Mouse (Mus musculus) midbrain, embryonic 16.5 days (tissue): ENCODE data around the gene Cdh1. TPM values are rescaled to one million over a fixed set of nuclear protein-coding genes. Genes with fewer than 3 reads are reported as not detected.

ENCODE experiments used
- ATAC-seq: fragments of 200-750 bp; cut with Nextera tagmentation; 2 replicates; pipeline ENCODE4 v1.8.0; 2017; ENCODE audit warnings: moderate TSS enrichment
- H3K27ac ChIP-seq: fragments of 300-500 bp; sonication (generic); 2 replicates; pipeline ENCODE4 v1.5.1; 2014; ENCODE audit warnings: mild to moderate bottlenecking, low read length, mixed read lengths
- H3K27me3 ChIP-seq: fragments of 300-500 bp; sonication (generic); 2 replicates; pipeline ENCODE4 v1.6.1; 2014; ENCODE audit warnings: low read depth, low read length, mixed read lengths; ENCODE audit not compliant: control insufficient read depth, insufficient read depth
- H3K36me3 ChIP-seq: fragments of 300-500 bp; sonication (generic); 2 replicates; pipeline ENCODE4 v1.6.1; 2014; ENCODE audit warnings: mild to moderate bottlenecking, low read length, moderate library complexity, mixed read lengths; ENCODE audit not compliant: control insufficient read depth, insufficient read depth
- H3K4me1 ChIP-seq: fragments of 300-500 bp; sonication (generic); 2 replicates; pipeline ENCODE4 v1.6.1; 2014; ENCODE audit warnings: mild to moderate bottlenecking, low read length, mixed read lengths; ENCODE audit not compliant: control insufficient read depth, insufficient read depth
- H3K4me2 ChIP-seq: fragments of 300-500 bp; sonication (generic); 2 replicates; pipeline ENCODE4 v1.6.1; 2014; ENCODE audit warnings: mild to moderate bottlenecking, low read length, mixed read lengths
- H3K4me3 ChIP-seq: fragments of 300-500 bp; sonication (generic); 2 replicates; pipeline ENCODE4 v1.5.1; 2014; ENCODE audit warnings: low read depth, mild to moderate bottlenecking, low read length, moderate library complexity, mixed read lengths
- H3K9ac ChIP-seq: fragments of 300-500 bp; sonication (generic); 2 replicates; pipeline ENCODE4 v1.6.1; 2014; ENCODE audit warnings: low read depth, low read length, mixed read lengths
- H3K9me3 ChIP-seq: fragments of 300-500 bp; sonication (generic); replicated peaks from 2 replicates; pipeline ENCODE4 v1.6.1; 2014; ENCODE audit warnings: mild to moderate bottlenecking, low read length, mixed read lengths; ENCODE audit not compliant: control insufficient read depth, poor library complexity, severe bottlenecking
- WGBS: fragments of 180-500 bp; shearing (Covaris S2); extraction: QIAGEN DNeasy Blood & Tissue Kit; methylation state at CpG from one replicate; pipeline ENCODE4 v1.1.7; 2014; 5-methylcytosine and 5-hydroxymethylcytosine counted together
- polyA plus RNA-seq: library from polyadenylated mRNA; unstranded; fragments of >200 nt; fragmentation: Nextera tagmentation; extraction: Ambion mirVana; gene quantifications from 2 replicates; pipeline ENCODE4 v1.2.1, GENCODE M21; 2015

Cdh1 gene
- polyA plus RNA-seq, result 3.8 and 4.1 TPM in 2 replicates

DNA sequence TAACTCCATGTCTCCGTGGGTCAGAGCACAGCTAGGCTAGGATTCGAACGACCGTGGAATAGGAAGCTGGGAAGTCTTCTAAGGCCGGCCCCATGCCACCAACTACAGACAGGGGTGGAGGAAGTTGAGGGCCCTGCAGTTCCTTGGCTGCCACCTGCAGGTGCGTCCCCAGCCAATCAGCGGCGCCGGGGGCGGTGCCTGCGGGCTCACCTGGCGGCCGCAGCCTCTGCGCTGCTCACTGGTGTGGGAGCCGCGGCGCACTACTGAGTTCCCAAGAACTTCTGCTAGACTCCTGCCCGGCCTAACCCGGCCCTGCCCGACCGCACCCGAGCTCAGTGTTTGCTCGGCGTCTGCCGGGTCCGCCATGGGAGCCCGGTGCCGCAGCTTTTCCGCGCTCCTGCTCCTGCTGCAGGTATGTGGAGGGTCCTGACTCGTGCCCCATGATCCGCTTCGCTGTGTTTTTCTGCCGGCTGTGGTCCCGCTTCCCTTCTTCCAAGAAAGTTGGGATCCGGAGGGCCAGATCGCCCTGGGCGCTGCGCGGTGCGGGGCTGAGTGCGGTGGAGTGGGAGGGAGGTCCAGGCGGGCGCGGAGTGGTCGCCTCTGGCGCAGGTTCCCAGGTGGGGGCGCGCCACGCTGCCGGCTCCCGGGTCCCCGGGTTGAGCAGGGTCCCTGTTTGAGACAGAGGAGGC, at the start of gene Cdh1:
Gene Cdh1 (plus strand): TSS at position 221 of the 689 bp plus-strand sequence.
- Histone ChIP-seq H3K9me3 (no peaks in the 10 kb centered on the region), H3K4me3 (peak within 1 kb of the TSS; percentile 56), H3K4me2 (peak within 1 kb of the TSS; percentile 95), H3K4me1 (peaks cover 12% of the 10 kb centered on the region), H3K9ac (peak within 1 kb of the TSS; percentile 45; the same call in 1 of the 2 replicates), H3K36me3 (no peaks in the 10 kb centered on the region), H3K27me3 (peaks cover 28% of the 10 kb centered on the region), H3K27ac (no peak within 1 kb of the TSS)
- WGBS, result under 1% methylated on average over 53 of the region's 53 CpGs
- ATAC-seq, result peak; percentile 58; the same call in 1 of the 2 replicates

DNA sequence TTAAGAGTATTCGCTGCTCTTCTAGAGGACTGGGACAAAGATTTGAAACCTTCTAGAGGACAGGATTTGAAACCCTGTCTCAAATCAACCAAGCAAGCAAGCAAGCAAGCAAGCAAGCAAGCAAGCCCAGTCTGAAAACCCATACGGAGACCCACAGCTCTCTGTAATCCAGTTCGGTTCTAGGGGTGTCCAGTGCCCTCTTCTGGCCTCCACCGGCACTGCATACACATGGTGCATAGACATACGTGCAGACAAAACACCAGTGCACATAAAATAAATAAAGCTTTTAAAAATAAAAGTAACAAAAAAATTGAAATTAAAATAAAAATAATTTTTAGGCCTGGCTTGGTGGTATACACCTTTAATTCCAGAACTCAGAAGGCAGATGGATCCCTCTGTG, 49.1 kb upstream of the Cdh1 start:
- no peak for ATAC-seq
- Histone ChIP-seq H3K9me3 (peaks cover 4% of the 10 kb centered on the region; the same call in 1 of the 2 replicates), H3K4me2 (no peak overlapping the region), H3K36me3 (no peaks in the 10 kb centered on the region), H3K27ac (no peak overlapping the region), H3K4me3 (no peak overlapping the region), H3K27me3 (no peaks in the 10 kb centered on the region), H3K4me1 (no peaks in the 10 kb centered on the region), H3K9ac (no peak overlapping the region)
- 99% methylated on average over 5 of the region's 5 CpGs for WGBS

DNA sequence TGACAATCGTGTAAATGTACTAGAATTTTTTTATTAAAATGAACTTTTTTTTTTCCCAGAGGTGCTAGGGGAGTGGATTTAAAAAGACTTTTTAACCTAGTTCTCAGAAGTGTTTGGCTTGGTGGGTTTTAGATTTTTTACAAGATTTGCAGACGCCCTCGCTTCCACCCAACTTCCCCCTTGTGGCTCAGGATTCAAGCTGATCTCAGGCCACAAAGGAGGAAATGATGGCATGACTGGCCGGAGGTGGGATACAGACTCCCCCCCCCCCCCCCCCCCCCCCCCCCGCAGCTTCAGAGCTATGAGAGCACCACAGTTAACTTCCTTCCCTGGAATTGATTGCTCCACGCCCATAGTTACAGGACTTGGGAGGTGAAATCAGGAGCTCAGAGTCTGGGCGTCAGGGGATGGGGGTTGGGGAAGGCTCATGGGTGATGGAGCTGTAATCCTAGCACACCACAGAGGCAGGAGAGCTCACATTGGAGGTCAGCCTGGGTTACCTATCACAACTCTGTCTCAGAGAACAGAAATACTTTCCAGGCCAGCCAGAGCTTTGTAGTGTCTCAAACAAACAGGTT, 47.0 kb upstream of the Cdh1 start:
- 81% methylated on average over 5 of the region's 7 CpGs for WGBS
- H3K4me3 ChIP-seq, result no peak overlapping the region
- no peak for ATAC-seq
- H3K9ac ChIP-seq, result no peak overlapping the region
- no peaks in the 10 kb centered on the region for H3K36me3 ChIP-seq
- no peak overlapping the region for H3K27ac ChIP-seq
- H3K27me3 ChIP-seq, result no peaks in the 10 kb centered on the region
- peaks cover 4% of the 10 kb centered on the region; the same call in 1 of the 2 replicates for H3K9me3 ChIP-seq
- H3K4me2 ChIP-seq, result no peak overlapping the region
- H3K4me1 ChIP-seq, result no peaks in the 10 kb centered on the region

DNA sequence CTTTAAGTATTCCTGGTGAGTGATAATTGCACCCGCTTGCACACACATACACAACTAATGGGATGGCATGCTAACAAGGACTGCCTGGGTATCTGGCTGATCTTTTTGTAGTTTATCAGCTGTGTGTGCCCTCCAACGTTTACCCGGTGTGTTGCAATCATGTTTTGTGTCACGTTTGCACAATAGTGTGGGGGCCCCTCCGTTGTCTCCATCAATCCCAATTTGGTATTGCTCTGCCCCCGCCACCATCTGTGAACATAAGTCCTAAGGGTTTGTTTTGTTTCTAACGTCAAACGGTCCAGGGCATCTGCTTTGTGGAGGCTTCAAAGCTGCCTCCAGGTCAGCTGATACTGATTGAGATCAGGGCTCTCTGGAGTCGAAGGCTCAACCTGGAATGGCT, 43.3 kb upstream of the Cdh1 start:
- H3K4me3 ChIP-seq, result no peak overlapping the region
- no peak overlapping the region for H3K27ac ChIP-seq
- no peaks in the 10 kb centered on the region for H3K27me3 ChIP-seq
- no peak for ATAC-seq
- H3K4me1 ChIP-seq, result no peaks in the 10 kb centered on the region
- H3K9ac ChIP-seq, result no peak overlapping the region
- H3K4me2 ChIP-seq, result no peak overlapping the region
- H3K9me3 ChIP-seq, result peaks cover 4% of the 10 kb centered on the region; the same call in 1 of the 2 replicates
- no peaks in the 10 kb centered on the region for H3K36me3 ChIP-seq
- 70% methylated on average over 9 of the region's 9 CpGs for WGBS

DNA sequence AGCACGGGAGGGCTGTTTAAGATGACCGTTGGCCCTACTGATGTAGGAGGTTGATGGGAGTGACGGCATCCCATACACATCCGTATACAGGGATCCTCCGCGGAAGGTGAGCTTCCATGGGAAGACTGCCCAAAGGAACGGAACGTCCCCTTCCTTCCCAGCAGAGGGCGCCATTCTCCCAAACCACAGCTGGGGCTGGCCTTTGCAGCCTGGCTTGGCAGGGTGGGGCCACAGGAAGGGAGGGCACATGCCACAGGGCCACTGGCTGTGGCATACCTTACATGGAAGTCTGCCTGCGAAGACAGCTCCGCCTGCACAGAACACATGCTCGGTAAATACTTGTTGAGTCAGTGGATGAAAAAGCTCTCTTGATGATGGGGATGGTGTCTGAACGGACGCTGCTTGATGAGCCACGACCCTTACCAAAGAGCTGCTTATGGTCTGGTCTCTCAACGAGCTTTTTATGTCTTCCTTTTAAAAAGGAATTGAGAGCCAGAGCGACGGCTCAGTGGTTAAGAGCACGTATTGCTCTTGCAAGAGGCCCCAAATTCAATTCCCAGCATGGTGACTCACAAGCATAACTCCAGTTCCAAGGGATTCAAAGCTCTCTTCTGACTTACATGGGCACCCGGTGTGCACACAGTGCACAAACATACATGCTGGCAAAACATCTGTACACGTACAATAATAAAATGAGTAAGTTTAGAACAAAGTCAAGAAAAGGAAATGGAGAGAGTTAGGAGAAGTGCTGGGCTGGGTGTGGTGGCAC, 41.9 kb upstream of the Cdh1 start:
- 30% methylated on average over 21 of the region's 21 CpGs for WGBS
- Histone ChIP-seq H3K4me3 (no peak overlapping the region), H3K27ac (no peak overlapping the region), H3K4me1 (no peaks in the 10 kb centered on the region), H3K27me3 (no peaks in the 10 kb centered on the region), H3K9me3 (peaks cover 4% of the 10 kb centered on the region; the same call in 1 of the 2 replicates), H3K4me2 (no peak overlapping the region), H3K9ac (no peak overlapping the region), H3K36me3 (no peaks in the 10 kb centered on the region)
- ATAC-seq, result no peak

DNA sequence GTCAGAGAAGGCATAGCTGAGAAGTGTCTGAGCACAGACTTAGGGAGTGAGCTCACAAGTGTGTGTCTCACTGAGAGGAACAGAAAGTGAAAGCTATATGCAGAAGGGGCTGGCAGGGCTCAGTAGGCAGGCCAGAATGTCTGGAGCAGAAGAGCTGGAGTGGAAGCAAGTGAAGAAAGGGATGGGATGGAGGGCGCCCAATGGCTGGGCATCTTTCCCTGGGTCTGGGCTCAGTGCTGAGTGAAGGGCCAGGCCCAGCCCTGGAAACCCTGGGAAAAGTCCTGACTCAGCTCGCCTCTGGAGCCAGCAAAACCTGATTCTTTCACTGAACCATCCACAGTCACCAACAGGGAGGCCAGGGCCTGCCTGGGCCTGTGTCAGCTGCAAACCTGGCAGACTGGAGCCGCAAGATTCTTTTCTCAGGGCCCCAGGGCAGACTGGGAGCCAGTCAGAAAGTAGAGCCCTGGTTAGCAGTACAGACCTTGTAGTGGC, 39.4 kb upstream of the Cdh1 start:
- no peak for ATAC-seq
- WGBS, result 84% methylated on average over 3 of the region's 3 CpGs
- Histone ChIP-seq H3K36me3 (no peaks in the 10 kb centered on the region), H3K27ac (no peak overlapping the region), H3K9ac (no peak overlapping the region), H3K4me1 (no peaks in the 10 kb centered on the region), H3K4me2 (no peak overlapping the region), H3K9me3 (no peaks in the 10 kb centered on the region), H3K27me3 (no peaks in the 10 kb centered on the region), H3K4me3 (no peak overlapping the region)

DNA sequence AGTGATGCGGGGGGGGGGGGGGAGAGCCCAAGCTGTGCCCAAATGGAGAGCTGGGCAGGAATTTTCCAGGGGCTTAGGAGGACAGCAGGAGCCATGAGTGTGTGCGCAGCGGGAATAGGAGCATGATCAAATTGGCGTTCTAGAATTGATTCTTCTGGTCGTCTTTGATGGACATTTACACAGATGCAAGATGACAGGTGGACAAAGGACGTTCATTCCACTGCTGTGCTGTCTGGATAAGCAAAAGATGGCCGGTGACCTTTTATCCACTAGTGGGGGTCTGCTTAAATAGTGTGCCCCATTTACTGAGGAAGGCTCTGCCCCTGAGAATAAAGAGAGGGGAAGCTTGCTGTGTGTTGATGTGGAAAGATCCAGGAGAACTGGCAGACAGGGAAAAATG, 34.1 kb upstream of the Cdh1 start:
- H3K36me3 ChIP-seq, result no peaks in the 10 kb centered on the region
- no peak overlapping the region for H3K4me2 ChIP-seq
- no peak overlapping the region for H3K9ac ChIP-seq
- H3K9me3 ChIP-seq, result no peaks in the 10 kb centered on the region
- WGBS, result 17% methylated on average over 6 of the region's 7 CpGs
- ATAC-seq, result peak; percentile 36; the same call in 1 of the 2 replicates
- H3K27ac ChIP-seq, result no peak overlapping the region
- no peaks in the 10 kb centered on the region for H3K27me3 ChIP-seq
- no peak overlapping the region for H3K4me3 ChIP-seq
- H3K4me1 ChIP-seq, result no peaks in the 10 kb centered on the region

DNA sequence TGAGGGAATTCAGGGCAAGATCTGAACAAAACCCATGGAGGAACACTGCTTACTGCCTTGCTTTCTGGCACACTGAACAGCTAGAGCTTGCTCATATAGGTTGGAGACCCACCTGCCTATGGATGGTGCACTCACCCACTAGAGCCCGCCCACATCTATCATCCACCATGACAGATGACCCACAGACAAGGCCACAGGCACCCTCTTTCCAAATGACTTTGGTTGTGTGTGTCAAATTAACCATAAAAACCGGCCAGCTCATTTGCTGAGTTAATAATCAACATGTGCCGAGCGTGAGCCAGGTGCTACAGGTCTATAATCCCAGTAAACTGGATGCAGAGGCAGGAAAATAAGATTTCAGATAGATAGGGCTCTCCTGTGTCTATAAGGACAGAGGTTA, 32.8 kb upstream of the Cdh1 start:
- H3K9ac ChIP-seq, result no peak overlapping the region
- no peak overlapping the region for H3K4me3 ChIP-seq
- H3K4me2 ChIP-seq, result no peak overlapping the region
- H3K9me3 ChIP-seq, result no peaks in the 10 kb centered on the region
- no peaks in the 10 kb centered on the region for H3K27me3 ChIP-seq
- no peaks in the 10 kb centered on the region for H3K36me3 ChIP-seq
- 87% methylated on average over 4 of the region's 4 CpGs for WGBS
- H3K27ac ChIP-seq, result no peak overlapping the region
- H3K4me1 ChIP-seq, result no peaks in the 10 kb centered on the region
- ATAC-seq, result no peak
